Mouse (Mus musculus): ENCODE measurements around the gene Uaca. TPM values are rescaled to one million over a fixed set of nuclear protein-coding genes. Genes with fewer than 3 reads are reported as not detected.

Gene Uaca
- total RNA-seq, 2 experiments from 2014 or later: 49.7 to 51.1 TPM

GRCm38 (mm10) chr9:60921831-60922230 is 127.5 kb downstream of the Uaca start:
- DNase-seq: no peak
- intact Hi-C loops (cut with DNase I): no loop called here

- intact Hi-C loops (cut with DNase I): no loop called here
- no peak for DNase-seq
Measured at GRCm38 (mm10) chr9:60926301-60926700, 132.0 kb downstream of the Uaca start.

- no peak for DNase-seq
- intact Hi-C loops (cut with DNase I): no loop called here
Measured at GRCm38 (mm10) chr9:60929290-60929983, 135.1 kb downstream of the Uaca start.

Other genes with a start within 250 kb of the Uaca start
- 1 to 10 TPM; 3.7 to 4.2 TPM for gene Lrrc49, start 106.4 kb upstream of the Uaca start, total RNA-seq (2021)
- gene Larp6, start 81.6 kb upstream of the Uaca start, total RNA-seq (2021): 1 to 10 TPM; 1.7 to 2.3 TPM